Mouse (Mus musculus) heart, adult 8-10 months (tissue): ENCODE data around the gene Alcam. TPM values are rescaled to one million over a fixed set of nuclear protein-coding genes. Genes with fewer than 3 reads are reported as not detected.

ENCODE experiments used
- DNase-seq: peaks from one replicate; pipeline ENCODE4 v3.0.0; 2022; ENCODE audit warnings: low spot score
- total RNA-seq, 4 experiments: library from RNA; stranded (reverse); gene quantifications; 2 replicates each; pipeline ENCODE4 v1.2.4; 2022

The Alcam gene
- 1 to 10 TPM; 2.2 to 3.1 (median 2.8) TPM for total RNA-seq

GRCm38 (mm10) chr16:52453971-52454514, at the start of gene Alcam:
TSS of gene Alcam (minus strand) at chr16:52454074.
- no peak for DNase-seq

GRCm38 (mm10) chr16:52498757-52499335, 45.0 kb upstream of the Alcam start:
- no peak for DNase-seq

- no peak for DNase-seq
Observed at GRCm38 (mm10) chr16:52490542-52490941, 36.7 kb upstream of the Alcam start.

- no peak for DNase-seq
Observed at GRCm38 (mm10) chr16:52474235-52474634, 20.4 kb upstream of the Alcam start.

DNA sequence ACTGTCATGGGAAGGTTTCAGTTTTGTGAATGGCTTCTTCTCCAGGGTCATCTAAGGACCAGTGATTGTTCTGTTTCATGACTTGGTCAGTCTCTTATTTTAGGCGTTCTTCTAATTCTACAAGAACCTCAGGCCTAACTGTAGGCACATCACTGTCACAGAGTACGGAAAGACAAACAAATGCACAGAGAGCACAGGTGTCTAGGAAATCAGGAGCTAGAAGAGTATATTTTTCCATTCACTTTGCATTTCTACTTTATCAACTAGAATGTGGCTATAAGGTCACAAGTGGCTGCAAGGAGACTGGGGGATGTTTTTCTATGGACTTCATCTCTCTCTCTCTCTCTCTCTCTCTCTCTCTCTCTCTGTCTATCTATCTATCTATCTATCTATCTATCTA, 19.2 kb upstream of the Alcam start:
- no peak for DNase-seq

DNA sequence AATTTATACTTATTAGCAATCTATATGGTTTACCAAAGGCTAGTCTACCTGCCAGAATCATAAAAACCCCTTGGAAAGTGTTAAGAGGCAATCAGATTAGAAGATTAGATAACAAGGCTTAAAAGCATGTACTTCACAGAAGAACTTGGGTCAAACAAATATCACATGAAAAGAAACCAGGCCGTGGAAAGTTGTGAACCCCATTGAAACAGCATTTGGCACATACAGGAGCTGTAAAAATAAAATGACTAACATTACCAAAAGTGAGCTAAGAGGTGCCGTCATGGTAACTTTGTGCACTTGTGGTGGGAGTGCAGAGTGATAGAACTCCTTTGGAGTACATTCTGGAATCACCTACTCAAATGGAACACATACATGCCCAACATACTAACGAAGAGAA, 18.8 kb upstream of the Alcam start:
- no peak for DNase-seq

DNA sequence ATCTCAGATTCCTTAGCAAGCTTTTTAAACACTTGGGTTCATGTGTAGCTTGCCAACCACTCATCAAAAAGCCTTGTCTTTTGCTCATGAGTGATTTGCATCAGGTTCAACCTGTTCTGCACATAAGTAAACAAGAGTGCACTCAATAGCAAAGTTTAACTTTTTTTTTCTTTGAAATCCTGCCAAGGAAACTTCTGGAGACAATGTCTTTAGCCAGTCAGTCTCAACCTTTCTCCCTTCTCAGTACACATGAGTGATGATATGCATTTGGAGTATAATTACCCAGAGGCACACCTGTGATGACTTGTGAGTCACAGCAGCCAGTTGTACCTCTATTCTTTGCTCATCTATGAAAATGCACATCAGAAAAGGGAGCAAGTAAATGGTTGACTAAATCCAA, 18.2 kb upstream of the Alcam start:
- DNase-seq, result no peak

GRCm38 (mm10) chr16:52470881-52471280, 17.0 kb upstream of the Alcam start:
- DNase-seq, result no peak

GRCm38 (mm10) chr16:52470226-52470625, 16.4 kb upstream of the Alcam start:
- no peak for DNase-seq

DNA sequence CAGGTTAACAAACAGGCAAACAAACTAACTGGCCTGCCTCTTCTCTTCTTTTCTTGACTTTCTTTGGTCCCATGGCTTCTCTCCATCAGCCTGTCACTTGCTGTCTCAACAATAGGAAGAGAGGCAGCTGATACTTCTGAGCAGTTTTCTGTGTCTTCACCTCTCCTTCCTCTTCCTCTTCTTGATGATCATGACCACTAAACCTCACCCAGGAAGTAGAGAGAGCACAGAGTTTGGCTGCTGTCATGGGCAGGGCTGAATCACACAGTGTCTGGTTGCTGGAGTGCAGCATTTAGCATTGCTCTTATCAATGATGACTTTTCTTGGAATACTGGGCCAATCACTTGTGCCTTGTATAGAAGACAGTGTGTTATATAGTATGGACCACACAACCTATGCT, 14.6 kb upstream of the Alcam start:
- DNase-seq, result no peak

- no peak for DNase-seq
Observed at GRCm38 (mm10) chr16:52466770-52467169, 12.9 kb upstream of the Alcam start.

DNA sequence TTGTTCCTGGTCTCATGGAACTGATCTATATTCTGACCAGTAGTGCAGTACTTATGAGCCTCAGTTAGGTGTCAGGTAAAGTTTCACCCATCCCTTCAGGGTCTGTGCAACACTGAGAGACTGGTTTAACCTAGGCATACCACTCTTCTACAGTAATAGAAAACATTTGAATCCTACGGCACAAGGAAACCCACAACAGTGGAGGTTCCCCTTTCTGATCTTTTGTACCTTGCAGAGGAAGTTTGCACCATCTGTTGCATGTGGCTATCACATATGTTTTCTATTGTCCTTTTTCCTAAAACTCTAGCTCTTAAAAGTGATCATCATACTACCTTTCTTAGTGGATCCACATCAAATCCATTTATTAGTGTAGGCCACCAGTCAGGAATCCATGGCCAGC, 10.7 kb upstream of the Alcam start:
- no peak for DNase-seq

- DNase-seq, result peak; percentile 89
Observed at GRCm38 (mm10) chr16:52452862-52453715, 785 bp downstream of the Alcam start.

GRCm38 (mm10) chr16:52452477-52452831, 1.4 kb downstream of the Alcam start:
- DNase-seq, result no peak

GRCm38 (mm10) chr16:52451786-52452476, 1.9 kb downstream of the Alcam start:
- DNase-seq, result no peak

DNA sequence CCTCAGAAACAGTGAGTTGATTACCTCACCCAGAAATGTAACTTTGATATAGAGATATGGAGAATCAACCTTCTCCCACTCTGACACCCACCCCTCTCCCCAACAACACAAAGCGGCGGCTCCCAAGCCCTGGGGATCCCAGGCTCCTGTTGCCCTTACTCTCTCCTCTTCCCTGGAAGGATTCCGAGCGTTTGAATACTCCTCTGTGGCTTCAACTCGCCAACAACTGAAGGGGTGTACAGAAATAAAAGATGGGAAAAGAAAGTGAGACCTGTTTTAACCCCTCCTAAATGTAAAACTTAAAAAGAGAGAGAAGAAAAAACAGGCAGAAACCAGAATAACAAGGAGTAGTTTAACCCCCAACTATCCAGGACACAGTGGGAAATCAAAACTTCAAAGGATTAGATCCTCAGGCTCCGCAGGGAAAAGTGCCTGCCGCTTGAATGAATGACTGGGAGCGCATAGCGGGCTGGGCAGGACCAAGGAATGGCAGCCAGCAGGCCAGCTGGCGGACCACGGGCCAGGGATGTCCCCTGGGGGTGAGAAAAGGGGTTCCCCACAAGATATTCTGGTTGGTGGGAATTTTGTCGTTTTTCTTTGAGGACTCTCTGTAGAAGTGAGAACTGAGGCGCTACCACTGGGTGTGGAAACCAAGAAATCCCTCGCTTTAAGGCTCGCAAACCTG, 2.6 kb downstream of the Alcam start:
- no peak for DNase-seq

- DNase-seq, result no peak
Observed at GRCm38 (mm10) chr16:52450245-52451100, 3.4 kb downstream of the Alcam start.

DNA sequence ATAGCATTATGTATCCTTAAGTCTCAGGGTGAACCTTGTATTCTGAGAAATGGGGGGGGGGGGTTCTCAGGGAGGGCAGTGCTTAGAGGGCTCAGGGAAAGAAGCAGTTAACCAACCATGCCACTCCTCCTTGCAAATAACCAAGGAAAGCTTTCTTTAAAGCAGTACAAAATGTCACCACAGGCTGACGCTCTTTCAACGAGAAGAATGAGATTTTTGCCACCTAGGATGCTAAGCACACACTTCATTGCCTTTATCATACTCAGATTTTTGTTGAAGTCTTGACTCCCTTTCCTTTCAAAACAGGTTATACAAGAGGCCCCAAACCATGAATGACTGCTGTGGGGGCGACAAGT, 4.0 kb downstream of the Alcam start:
- DNase-seq, result no peak

GRCm38 (mm10) chr16:52445984-52446383, 7.9 kb downstream of the Alcam start:
- DNase-seq, result no peak

GRCm38 (mm10) chr16:52443635-52444505, 10.0 kb downstream of the Alcam start:
- no peak for DNase-seq
